Mouse (Mus musculus): ENCODE measurements around the gene Nupr1.

Gene Nupr1

GRCm38 (mm10) chr7:126598919-126599318 lies 31.7 kb downstream of the Nupr1 start:
- no peak for DNase-seq (ENCODE audit: inconsistent ontology term)

- no peak for DNase-seq (ENCODE audit: inconsistent ontology term)
Measured at GRCm38 (mm10) chr7:126596414-126596813, 34.2 kb downstream of the Nupr1 start.

- no peak for DNase-seq (ENCODE audit: inconsistent ontology term)
Measured at GRCm38 (mm10) chr7:126595890-126596289, 34.8 kb downstream of the Nupr1 start.

DNA sequence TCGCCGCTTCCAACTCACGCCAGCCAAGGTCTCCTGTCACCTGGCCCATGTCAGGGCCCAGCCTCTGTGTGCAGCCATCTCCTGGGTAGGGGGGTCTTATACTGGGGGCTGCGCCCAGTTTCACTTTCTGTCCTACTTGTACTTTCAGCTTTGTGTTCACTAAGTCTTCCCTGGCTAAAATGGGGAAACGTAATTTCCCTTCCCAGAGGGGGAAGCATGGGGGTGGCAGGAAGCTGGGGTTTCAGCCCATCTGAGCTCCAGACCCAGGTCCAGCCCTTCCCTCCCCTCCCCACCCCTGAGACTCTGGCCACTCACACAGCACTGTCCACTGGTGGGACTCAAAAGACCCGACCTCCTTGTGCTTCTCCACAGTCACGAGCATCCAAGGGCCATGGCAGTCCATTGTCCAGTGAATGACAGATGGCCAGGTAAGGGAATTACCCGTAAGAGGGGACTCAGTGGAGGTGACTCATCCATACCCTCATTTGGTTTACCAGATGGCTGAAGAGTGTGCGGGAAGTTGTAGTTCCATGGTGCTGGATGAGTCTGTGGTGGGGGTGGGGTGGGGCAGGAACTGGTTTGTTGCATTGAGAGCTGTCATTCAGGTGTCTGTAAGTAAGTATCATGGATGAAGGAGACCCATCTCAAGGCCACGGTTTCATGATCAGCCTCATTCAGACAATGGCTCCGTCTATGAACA lies 35.6 kb downstream of the Nupr1 start, which contains the start of gene Il27:
TSS of gene Il27 (minus strand) at position 80 of the 700 bp plus-strand sequence.
- DNase-seq (ENCODE audit: inconsistent ontology term), result no peak

DNA sequence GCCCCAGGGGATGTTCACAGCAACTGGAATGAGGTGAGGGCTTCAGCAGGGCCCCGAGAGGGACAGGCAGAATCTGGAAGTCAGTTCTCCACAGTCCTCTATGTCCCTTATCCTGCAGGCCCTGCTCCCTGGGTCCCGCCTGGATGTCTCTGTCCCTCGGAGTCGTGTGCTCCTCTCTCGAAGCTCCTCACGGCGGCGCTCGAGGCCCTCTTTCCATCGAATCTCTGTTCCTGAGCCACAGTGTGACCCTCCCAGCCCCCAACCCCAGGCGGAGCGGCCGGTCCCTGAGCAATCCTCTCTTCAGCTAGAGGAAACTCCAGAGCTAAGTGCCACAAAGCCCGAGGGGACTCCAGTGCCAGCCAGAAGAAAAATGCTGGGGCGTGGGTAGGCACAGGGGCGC lies 42.9 kb downstream of the Nupr1 start:
- DNase-seq (ENCODE audit: inconsistent ontology term), result peak; percentile 88

DNA sequence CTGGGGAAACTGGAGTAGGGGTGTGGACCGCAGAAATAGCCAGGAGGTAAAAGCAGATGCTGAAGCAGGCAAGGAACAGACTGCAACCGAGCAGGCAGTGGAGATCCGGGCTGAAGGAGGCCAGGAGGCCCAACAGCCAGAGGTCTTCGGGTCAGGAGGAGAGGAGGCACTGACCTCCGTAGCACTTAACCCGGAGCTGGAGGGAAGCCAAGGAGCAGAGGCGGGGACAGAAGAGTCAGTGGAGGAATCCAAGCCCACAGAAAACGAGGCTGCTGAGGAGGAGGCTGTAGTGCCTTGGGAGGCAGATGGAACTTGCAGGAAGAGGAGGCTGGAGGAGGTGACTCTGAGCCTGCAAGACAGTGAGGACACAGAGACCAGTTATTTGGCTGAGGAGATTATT lies 43.8 kb downstream of the Nupr1 start:
- no peak for DNase-seq (ENCODE audit: inconsistent ontology term)

- DNase-seq (ENCODE audit: inconsistent ontology term), result no peak
Measured at GRCm38 (mm10) chr7:126585717-126586116, 44.9 kb downstream of the Nupr1 start, which contains the start of gene Cln3. TSS of gene Cln3 (minus strand) at chr7:126585817.

- no peak for DNase-seq (ENCODE audit: inconsistent ontology term)
Measured at GRCm38 (mm10) chr7:126584506-126584977, 46.1 kb downstream of the Nupr1 start, which contains the start of gene Apobr. TSS of gene Apobr (plus strand) at chr7:126584942.

GRCm38 (mm10) chr7:126583761-126584160 lies 46.9 kb downstream of the Nupr1 start:
- peak; percentile 38 for DNase-seq (ENCODE audit: inconsistent ontology term)

DNA sequence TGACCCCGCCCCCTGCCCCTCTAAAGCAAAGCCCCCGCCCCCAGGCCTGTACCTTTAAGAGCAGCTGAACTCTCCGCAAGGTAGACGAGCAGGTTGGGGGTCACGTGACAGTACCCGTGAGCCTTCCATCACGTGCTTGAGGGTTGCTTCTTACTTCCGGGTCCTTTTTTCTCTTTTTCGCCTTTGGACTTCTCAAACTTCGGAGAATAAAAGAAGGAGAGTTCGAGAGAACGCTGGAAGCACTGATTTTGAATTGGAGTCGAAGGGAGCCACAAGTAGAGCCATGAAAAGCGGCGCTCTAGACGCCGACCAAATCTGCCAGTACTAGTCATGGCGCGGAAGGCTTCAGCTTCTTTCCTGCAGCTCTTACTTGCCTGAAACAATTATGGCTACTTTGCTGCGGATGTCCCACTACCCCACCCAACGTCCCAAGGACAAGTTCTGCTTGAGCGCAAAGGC lies 47.4 kb downstream of the Nupr1 start:
- DNase-seq (ENCODE audit: inconsistent ontology term), result peak; percentile 92

DNA sequence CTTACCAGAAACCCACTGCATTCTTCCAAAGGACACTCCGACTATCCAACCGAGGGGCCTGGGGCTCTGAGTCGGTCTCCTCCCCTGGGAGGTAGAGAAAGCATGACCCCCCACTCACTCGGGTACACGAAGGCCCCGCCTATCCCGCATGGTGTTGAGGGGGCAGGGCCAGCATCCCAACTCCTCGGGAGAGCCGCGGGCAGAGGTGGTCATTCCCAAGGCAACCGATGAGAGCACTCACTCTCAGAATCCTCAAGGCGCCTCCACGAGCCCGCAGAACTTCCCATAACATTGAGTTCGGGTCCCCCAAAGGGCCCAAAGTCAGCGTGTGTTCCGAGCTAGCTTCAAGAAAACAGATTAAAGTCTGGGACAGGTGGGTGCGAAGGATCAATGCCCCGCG lies 47.9 kb downstream of the Nupr1 start:
- DNase-seq (ENCODE audit: inconsistent ontology term), result peak; percentile 47

DNA sequence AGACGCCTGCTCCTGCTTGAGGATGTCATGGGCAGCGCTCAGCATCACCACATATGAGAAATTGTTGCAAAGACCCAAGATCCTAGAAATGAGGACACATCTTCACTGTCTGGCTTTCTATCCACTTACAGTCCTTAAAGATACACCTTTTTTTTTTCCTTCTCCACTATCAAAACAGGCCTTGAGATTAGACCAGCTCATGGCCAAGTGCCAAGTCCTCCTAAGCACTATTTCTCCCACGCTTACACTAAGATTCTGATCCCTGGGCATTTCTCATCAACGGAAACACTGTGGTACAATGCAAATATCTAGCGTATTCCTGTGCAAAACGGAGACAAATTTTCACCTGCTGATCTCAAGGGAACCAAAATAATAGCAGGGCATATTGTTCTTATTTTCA lies 49.0 kb downstream of the Nupr1 start:
- DNase-seq (ENCODE audit: inconsistent ontology term), result no peak

- peak; percentile 19 for DNase-seq (ENCODE audit: inconsistent ontology term)
Measured at GRCm38 (mm10) chr7:126579172-126579571, 51.5 kb downstream of the Nupr1 start.

DNA sequence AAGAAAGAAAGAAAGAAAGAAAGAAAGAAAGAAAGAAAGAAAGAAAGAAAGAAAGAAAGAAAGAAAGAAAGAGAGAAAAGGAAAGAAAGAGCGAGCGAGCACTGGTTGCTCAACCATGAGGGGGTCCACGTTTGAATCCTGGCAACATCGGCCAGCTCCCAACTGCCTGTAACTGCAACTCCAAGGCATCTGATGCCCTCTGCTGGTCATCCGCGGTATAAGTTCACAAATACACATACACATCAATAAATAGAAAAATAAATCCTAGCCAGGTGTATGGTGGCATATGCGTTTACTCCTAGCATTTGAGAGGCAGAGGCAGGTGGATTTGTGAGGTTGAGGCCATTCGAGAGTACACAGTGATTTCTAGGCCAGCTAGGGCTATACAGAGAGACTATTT lies 53.7 kb downstream of the Nupr1 start:
- DNase-seq (ENCODE audit: inconsistent ontology term), result peak; percentile 19
